Mouse (Mus musculus) forebrain, embryonic 11.5 days (tissue): ENCODE results near the gene Slc25a30. TPM values are rescaled to one million over a fixed set of nuclear protein-coding genes. Genes with fewer than 3 reads are reported as not detected.
"Not testable (repeated sequence)": the region's sequence is repeated elsewhere in the genome, so short reads cannot be mapped to it uniquely, and the experiment has no call there.

Experiments
- ATAC-seq: fragments of 200-750 bp; cut with Nextera tagmentation; replicated peaks from 2 replicates; pipeline ENCODE4 v1.8.0; 2017; ENCODE audit warnings: moderate TSS enrichment; ENCODE audit not compliant: low FRiP score
- DNase-seq: peaks from one replicate; pipeline ENCODE4 v3.0.0-alpha.2; 2017; ENCODE audit warnings: low spot score
- H3K27ac ChIP-seq: fragments of 300-500 bp; sonication (generic); 2 replicates; pipeline ENCODE4 v1.5.1; 2014; ENCODE audit warnings: low read depth, low read length
- H3K27me3 ChIP-seq: fragments of 300-500 bp; sonication (generic); 2 replicates; pipeline ENCODE4 v1.6.1; 2014; ENCODE audit warnings: mild to moderate bottlenecking, low read length, mixed read lengths; ENCODE audit not compliant: control insufficient read depth, insufficient read depth
- H3K36me3 ChIP-seq: fragments of 300-500 bp; sonication (generic); 2 replicates; pipeline ENCODE4 v1.6.1; 2014; ENCODE audit warnings: mild to moderate bottlenecking, low read length, moderate library complexity, mixed read lengths; ENCODE audit not compliant: control insufficient read depth, insufficient read depth
- H3K4me1 ChIP-seq: fragments of 300-500 bp; sonication (generic); replicated peaks from 2 replicates; pipeline ENCODE4 v1.6.1; 2014; ENCODE audit warnings: low read length, mixed read lengths; ENCODE audit not compliant: control insufficient read depth, insufficient read depth
- H3K4me2 ChIP-seq: fragments of 300-500 bp; sonication (generic); 2 replicates; pipeline ENCODE4 v1.6.1; 2014; ENCODE audit warnings: low read depth, mild to moderate bottlenecking, low read length, moderate library complexity, mixed read lengths; ENCODE audit not compliant: severe bottlenecking
- H3K4me3 ChIP-seq: fragments of 300-500 bp; sonication (generic); 2 replicates; pipeline ENCODE4 v1.5.1; 2014; ENCODE audit warnings: low read depth, low read length
- H3K9ac ChIP-seq: fragments of 300-500 bp; sonication (generic); 2 replicates; pipeline ENCODE4 v1.6.1; 2014; ENCODE audit warnings: low read length
- H3K9me3 ChIP-seq: fragments of 300-500 bp; sonication (generic); 2 replicates; pipeline ENCODE4 v1.6.1; 2016; ENCODE audit warnings: low read length, mixed read lengths; ENCODE audit not compliant: control insufficient read depth
- WGBS: fragments of 180-500 bp; shearing (Covaris S2); extraction: QIAGEN DNeasy Blood & Tissue Kit; methylation state at CpG from one replicate; pipeline ENCODE4 v1.1.7; 2014; 5-methylcytosine and 5-hydroxymethylcytosine counted together
- polyA plus RNA-seq: library from polyadenylated mRNA; unstranded; fragments of >200 nt; fragmentation: Nextera tagmentation; extraction: Ambion mirVana; gene quantifications from 2 replicates; pipeline ENCODE4 v1.2.1, GENCODE M21; 2014

Gene Slc25a30
- polyA plus RNA-seq, 1 experiment from 2014 or later: 9.4 TPM

GRCm38 (mm10) chr14:75786424-75786867 is 391 bp downstream of the Slc25a30 start:
- H3K27ac ChIP-seq: peak overlapping the region; percentile 89
- under 1% methylated on average over 31 of the region's 31 CpGs for WGBS
- peak overlapping the region; percentile 73 for H3K4me2 ChIP-seq
- H3K27me3 ChIP-seq: no peaks in the 10 kb centered on the region
- no peaks in the 10 kb centered on the region for H3K9me3 ChIP-seq
- ATAC-seq: peak; percentile 78
- H3K4me1 ChIP-seq: 0 out of 2 replicates have a peak, but pooled peaks cover 2% of the 10 kb centered on the region
- peak overlapping the region; percentile 91 for H3K9ac ChIP-seq
- H3K36me3 ChIP-seq: no peaks in the 10 kb centered on the region
- peak overlapping the region; percentile 70 for H3K4me3 ChIP-seq
- DNase-seq: no peak

GRCm38 (mm10) chr14:75779913-75780312 is 6.9 kb downstream of the Slc25a30 start:
- no peaks in the 10 kb centered on the region for H3K27me3 ChIP-seq
- no peak overlapping the region for H3K9ac ChIP-seq
- H3K4me2 ChIP-seq: no peak overlapping the region
- H3K4me3 ChIP-seq: no peak overlapping the region
- H3K4me1 ChIP-seq: no peaks in the 10 kb centered on the region
- H3K27ac ChIP-seq: no peak overlapping the region
- no peaks in the 10 kb centered on the region for H3K9me3 ChIP-seq
- no peaks in the 10 kb centered on the region for H3K36me3 ChIP-seq
- WGBS: 94% methylated on average over 4 of the region's 4 CpGs
- DNase-seq (no peak), ATAC-seq (no peak)

- DNase-seq: no peak
- no peak overlapping the region for H3K4me2 ChIP-seq
- H3K27me3 ChIP-seq: no peaks in the 10 kb centered on the region
- H3K4me1 ChIP-seq: no peaks in the 10 kb centered on the region
- no peak overlapping the region for H3K4me3 ChIP-seq
- H3K9me3 ChIP-seq: no peaks in the 10 kb centered on the region
- ATAC-seq: no peak
- no peaks in the 10 kb centered on the region; the same call in 1 of the 2 replicates for H3K36me3 ChIP-seq
- no peak overlapping the region for H3K27ac ChIP-seq
- no peak overlapping the region for H3K9ac ChIP-seq
- WGBS: 96% methylated on average over 8 of the region's 8 CpGs
Measured at GRCm38 (mm10) chr14:75776637-75777036, 10.2 kb downstream of the Slc25a30 start.

DNA sequence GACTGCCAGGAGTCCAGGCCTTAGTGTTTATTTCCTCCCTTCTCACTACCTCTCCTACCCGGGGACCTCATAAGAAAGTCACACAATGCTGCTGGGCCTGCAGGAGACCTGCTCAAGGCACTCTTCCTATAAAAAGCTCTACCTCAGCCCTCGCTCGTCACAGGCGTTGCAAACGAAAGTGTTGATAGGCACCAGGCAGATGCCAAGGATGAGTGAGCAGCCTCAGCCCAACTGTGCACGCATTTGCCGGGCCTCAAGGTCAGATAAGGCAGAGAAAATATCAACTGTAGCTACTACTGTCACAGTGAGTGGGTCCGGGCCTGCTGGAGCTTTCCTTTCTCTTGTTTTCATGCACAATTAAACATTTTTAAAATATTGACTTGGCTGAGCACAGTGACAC is 13.4 kb downstream of the Slc25a30 start:
- ATAC-seq (no peak), DNase-seq (peak; percentile 41)
- no peak overlapping the region for H3K9ac ChIP-seq
- WGBS: 89% methylated on average over 8 of the region's 8 CpGs
- H3K4me2 ChIP-seq: no peak overlapping the region
- no peaks in the 10 kb centered on the region; the same call in 1 of the 2 replicates for H3K36me3 ChIP-seq
- H3K4me1 ChIP-seq: no peaks in the 10 kb centered on the region
- no peak overlapping the region for H3K4me3 ChIP-seq
- H3K27ac ChIP-seq: no peak overlapping the region
- H3K27me3 ChIP-seq: no peaks in the 10 kb centered on the region
- no peaks in the 10 kb centered on the region for H3K9me3 ChIP-seq

DNA sequence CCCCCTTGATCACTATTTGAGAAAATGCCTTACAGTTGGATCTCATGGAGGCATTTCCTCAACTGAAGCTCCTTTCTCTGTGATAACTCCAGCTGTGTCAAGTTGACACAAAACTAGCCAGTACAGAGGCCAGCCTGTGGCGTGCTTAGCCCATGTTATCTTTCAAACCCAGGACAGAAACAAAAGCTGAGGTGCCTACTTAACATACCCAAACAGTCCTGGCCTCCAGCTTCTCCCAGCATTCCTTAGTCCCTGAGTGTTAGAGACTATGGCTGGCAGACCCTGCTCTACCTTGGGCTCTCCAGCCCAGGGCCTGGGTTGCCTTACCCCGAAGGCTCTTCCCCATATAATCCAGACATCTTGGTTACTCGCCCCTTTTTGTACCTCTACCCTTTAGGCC is 14.4 kb downstream of the Slc25a30 start:
- not testable (repeated sequence) for H3K4me2 ChIP-seq, H3K4me1 ChIP-seq, H3K4me3 ChIP-seq, ATAC-seq, H3K9ac ChIP-seq, H3K36me3 ChIP-seq, H3K27me3 ChIP-seq, H3K9me3 ChIP-seq, DNase-seq, H3K27ac ChIP-seq
- 83% methylated on average over 3 of the region's 3 CpGs for WGBS

DNA sequence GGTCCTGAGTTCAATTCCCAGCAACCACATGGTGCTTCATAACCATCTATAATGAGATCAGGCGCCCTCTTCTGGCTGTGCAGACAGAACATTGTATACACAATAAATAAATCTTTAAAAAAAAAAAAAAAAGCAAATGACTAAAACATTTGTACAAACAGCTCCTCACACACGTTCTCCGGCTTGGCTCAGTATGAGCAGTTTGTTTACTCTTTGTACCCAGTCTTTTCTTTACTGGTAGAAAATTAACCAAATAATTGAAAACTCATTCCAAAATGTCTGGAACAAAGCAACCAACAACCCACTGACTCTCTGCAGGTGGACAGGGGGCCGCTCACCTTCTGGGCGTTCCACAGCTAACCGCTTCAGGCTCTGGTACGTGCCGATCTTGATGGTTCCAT is 15.7 kb downstream of the Slc25a30 start:
- 91% methylated on average over 8 of the region's 8 CpGs for WGBS
- H3K4me2 ChIP-seq: no peak overlapping the region
- no peak overlapping the region for H3K27ac ChIP-seq
- ATAC-seq (no peak), DNase-seq (no peak)
- no peaks in the 10 kb centered on the region for H3K9me3 ChIP-seq
- H3K4me1 ChIP-seq: no peaks in the 10 kb centered on the region; the same call in 1 of the 2 replicates
- H3K4me3 ChIP-seq: no peak overlapping the region
- H3K36me3 ChIP-seq: no peaks in the 10 kb centered on the region; the same call in 1 of the 2 replicates
- no peaks in the 10 kb centered on the region for H3K27me3 ChIP-seq
- no peak overlapping the region for H3K9ac ChIP-seq

DNA sequence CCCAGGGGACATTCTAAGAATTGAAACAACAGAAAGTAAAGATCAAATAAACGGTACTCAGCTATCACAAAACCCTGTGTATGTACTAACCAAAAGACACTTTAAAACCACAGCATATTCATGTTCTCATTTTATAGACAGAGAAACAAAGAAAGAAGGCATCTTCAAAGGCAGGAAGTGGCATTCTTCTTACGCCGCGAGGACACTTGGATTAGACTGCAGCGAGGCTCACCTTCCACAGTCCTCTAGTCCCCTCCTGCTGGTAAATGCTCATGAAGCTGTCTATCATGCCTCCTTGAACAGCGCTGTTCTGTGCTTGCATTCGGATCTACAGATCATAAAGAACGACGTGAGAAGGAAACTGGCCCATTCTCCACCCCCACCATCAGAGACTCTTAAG is 17.5 kb downstream of the Slc25a30 start:
- 77% methylated on average over 9 of the region's 9 CpGs for WGBS
- H3K9ac ChIP-seq: no peak overlapping the region
- DNase-seq: no peak
- H3K36me3 ChIP-seq: peaks cover 3% of the 10 kb centered on the region; the same call in 1 of the 2 replicates
- H3K4me3 ChIP-seq: no peak overlapping the region
- H3K4me2 ChIP-seq: no peak overlapping the region
- H3K27ac ChIP-seq: no peak overlapping the region
- no peak for ATAC-seq
- H3K4me1 ChIP-seq: no peaks in the 10 kb centered on the region; the same call in 1 of the 2 replicates
- H3K9me3 ChIP-seq: no peaks in the 10 kb centered on the region
- no peaks in the 10 kb centered on the region for H3K27me3 ChIP-seq

GRCm38 (mm10) chr14:75768275-75768608 is 18.6 kb downstream of the Slc25a30 start:
- H3K4me3 ChIP-seq: no peak overlapping the region
- H3K4me2 ChIP-seq: no peak overlapping the region
- H3K27ac ChIP-seq: no peak overlapping the region
- no peaks in the 10 kb centered on the region for H3K9me3 ChIP-seq
- no peaks in the 10 kb centered on the region for H3K27me3 ChIP-seq
- WGBS: 4% methylated on average over 1 of the region's 1 CpGs
- H3K9ac ChIP-seq: no peak overlapping the region
- DNase-seq (no peak), ATAC-seq (peak; percentile 37; the same call in 1 of the 2 replicates)
- peaks cover 3% of the 10 kb centered on the region; the same call in 1 of the 2 replicates for H3K36me3 ChIP-seq
- no peaks in the 10 kb centered on the region; the same call in 1 of the 2 replicates for H3K4me1 ChIP-seq
